Mouse (Mus musculus): ENCODE results near the gene Nupl1.

DNA sequence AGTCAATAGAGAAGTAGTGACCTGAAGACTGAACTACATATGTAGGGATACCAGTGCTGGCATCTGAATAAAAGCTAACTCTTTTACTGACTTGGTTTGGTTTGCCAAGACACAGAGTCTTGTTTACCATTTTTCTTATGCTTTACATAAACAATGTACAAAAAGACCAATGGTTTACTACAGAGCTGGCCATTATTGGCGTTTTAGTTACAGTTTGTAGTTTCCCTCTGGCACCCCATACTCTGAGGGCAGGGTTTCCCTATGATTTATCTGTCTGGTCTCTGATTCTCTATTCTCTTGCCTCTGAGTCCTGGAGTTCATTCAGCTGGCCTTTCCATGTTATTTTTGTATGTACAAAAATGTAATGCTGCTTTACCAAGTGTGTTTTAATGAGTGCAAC lies 44.3 kb upstream of the Nupl1 start:
- TF ChIP-seq CTCF (conservative IDR thresholded peaks at IDR 0.05; ENCODE audit: low read length): no peak
- TF ChIP-seq POU5F1 (IDR thresholded peaks at IDR 0.05; ENCODE audit: borderline replicate concordance, low read length): no peak
- no peak for TF ChIP-seq NANOG (IDR thresholded peaks at IDR 0.05; ENCODE audit: borderline replicate concordance, low read length)

Measured in E14TG2a.4 (cell line).